Mouse (Mus musculus): ENCODE data around the gene Scarf1.
A peak's percentile ranks its signal among the peaks of the same experiment; 100 is the strongest.

The Scarf1 gene

DNA sequence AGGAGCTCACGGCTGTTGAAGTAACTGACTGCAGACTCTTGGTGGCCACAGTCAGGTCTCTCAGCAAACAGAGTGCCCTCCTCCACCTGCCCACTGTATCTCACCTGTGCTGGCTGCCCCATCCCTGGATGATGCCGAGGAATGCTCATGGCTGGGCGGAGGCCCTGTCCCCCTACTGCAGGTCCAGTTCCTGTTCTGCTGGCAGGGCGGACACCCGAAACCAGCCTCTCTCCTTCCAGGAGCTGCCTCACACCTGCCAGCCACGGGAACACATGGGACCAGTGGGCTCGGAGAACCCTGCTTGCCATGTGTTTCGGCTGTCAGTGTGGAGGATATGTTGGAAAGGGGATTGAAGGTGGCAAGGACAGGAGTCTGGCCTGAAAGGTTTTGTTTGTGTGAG is 26.9 kb downstream of the Scarf1 start:
- no peak for TF ChIP-seq GATA4 (IDR thresholded peaks at IDR 0.05; ENCODE audit: insufficient replicate concordance, low read length)

DNA sequence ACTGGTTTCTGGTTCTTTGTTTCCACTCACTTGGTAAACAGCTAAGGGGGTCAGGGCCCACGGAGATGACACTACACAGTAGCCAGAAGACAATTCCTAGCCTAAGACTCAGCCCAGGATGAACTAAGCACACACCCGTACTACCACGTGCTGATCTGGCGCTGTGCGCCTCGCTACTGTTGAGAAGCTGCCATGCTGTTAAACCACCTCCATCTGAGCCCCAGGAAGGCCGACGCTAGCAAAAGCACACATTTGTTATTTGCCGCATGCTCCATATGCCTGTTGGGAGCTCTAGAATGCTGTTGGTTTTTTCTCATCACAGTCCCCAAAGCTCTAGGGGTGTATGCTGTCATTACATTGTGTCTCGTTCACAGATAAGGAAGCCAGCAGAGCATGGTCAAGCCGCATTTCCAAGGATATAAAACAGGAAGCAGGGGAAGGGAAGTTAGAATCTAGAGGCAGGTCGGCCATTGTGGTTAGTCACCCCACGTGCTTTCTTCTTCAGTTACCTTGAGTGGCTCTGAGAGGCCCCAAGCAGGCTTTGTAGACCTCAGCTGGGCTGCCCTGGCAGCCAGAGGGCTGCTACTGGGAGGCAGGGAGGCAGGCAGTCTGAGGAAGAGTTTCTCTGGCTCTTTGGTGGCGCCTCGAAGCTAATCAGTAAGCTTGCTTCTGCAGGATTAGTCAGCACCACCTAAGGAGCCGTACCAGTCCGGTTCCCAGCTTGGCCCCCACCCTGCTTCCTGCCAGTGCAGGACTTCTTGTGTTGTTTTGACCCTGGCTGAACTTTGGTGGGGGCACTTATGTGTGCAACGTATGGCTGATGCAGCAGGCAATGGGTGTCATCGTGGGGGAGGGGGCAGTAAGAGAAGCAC is 27.6 kb downstream of the Scarf1 start:
- peak; percentile 72; the same call in 1 of the 2 replicates for TF ChIP-seq GATA4 (IDR thresholded peaks at IDR 0.05; ENCODE audit: insufficient replicate concordance, low read length)

DNA sequence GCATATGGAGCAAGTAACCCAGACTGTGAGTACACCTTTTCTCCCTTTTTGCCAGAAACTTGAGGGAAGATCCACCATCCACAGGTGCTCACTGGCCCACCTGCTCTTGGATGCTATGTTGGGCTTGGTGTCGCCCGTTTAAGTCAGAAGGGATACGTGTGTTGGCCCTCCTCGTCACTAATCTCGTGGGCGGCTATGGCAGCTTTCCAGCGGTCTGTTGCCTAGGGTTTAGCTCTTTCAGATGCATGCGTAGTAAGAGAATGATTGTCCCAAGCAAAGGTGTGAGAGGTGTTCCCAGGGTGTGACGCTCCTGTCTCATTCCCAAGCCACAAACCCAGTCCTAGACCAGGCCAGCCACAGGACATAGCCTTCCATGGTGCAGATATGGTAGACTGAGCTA is 31.4 kb downstream of the Scarf1 start:
- TF ChIP-seq GATA4 (IDR thresholded peaks at IDR 0.05; ENCODE audit: insufficient replicate concordance, low read length) = no peak

DNA sequence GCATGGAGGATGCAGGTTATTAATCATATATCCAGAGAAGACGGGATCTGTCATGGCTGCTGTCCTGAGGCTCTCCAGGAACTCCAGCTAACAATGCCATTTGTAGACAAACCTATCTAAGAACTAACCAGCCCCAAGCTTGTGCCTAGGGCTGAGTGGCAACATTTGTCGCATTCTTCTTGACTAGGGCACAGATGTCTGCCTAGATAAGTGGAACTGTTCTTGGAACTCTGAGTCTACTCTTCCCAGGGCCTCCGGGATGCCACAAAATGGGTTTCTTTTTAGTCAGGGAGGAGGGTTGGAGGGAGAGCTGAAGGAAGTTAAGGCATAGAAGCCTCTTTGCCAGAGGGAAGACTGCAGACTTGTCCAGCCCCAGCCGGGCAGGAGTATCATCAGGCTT is 32.7 kb downstream of the Scarf1 start:
- TF ChIP-seq GATA4 (IDR thresholded peaks at IDR 0.05; ENCODE audit: insufficient replicate concordance, low read length) = no peak

DNA sequence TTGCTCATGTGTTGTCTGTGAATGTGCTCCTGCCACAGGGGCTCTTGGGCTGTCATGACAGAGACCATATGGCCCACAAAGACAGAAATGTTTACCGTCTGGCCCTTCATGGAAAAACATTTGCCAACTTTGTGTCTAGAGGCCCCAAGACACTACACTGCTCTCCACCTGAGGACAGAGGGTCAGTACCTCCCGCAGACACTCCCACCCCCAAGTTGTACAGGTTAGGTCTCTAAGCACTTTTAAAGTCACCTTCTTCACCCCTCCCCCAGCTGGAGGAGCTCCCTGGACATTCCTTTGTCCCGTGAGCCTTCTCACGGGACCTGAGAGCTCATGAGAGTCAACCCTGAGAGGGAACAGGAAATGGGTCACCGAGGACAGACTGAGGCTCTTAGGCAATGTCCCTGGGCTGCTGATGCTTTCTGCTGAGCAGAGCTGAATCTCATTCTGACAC is 36.3 kb downstream of the Scarf1 start:
- TF ChIP-seq GATA4 (IDR thresholded peaks at IDR 0.05; ENCODE audit: insufficient replicate concordance, low read length) = no peak

DNA sequence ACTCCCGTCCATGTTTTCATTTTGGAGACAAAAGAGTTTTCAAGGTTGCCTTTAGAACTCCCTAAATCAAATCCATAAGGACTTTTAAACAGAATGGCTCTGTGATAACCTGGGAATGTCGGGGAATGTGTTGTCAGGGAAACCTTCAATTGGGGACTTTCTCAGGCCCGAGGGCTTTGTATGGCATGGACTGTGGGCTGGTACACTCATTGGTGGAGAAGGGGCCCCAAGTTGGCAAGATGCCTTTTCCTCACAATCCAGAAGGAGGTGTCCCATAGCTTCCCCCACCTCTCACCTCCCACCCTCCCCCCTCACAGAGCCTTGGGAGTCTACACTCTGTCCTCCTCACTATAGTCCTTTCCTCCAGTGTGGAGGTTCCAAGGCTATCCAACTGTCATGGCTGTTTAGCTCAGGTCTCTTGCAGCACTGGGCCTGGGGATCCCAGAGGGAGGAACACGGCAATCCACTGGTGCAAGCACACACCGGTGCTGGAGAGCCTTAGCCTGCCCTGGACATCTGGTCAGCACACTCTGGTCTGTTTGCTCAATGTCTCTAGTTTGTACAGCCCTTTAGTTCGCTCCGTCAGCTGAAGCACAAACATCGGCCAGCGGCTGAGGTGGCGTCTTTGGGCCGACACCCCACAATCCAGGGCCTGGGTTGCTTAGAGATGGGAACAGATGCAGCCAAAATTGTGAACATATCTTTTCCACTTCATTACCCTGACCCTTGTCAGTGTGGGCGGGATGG is 37.0 kb downstream of the Scarf1 start:
- no peak for TF ChIP-seq GATA4 (IDR thresholded peaks at IDR 0.05; ENCODE audit: insufficient replicate concordance, low read length)

DNA sequence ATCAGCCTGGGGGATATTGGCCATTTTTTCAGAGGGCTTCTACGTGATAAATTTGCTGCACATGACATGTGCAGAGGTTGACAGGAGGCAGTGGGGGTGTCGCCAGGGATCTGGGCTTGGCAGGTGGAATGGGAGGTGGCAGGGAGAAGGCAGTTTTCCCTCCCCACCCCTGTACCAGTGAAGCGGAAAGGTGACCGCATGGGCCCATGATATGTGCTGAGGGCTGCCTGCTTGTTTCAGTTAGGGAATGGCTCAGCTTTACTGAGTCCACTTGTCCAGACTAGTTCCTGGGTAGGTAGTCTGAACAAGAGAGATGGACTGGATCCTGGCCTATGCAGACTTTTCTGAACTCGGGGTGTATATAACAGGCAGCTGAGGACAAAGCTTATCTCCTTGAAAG is 38.0 kb downstream of the Scarf1 start:
- TF ChIP-seq GATA4 (IDR thresholded peaks at IDR 0.05; ENCODE audit: insufficient replicate concordance, low read length) = no peak

DNA sequence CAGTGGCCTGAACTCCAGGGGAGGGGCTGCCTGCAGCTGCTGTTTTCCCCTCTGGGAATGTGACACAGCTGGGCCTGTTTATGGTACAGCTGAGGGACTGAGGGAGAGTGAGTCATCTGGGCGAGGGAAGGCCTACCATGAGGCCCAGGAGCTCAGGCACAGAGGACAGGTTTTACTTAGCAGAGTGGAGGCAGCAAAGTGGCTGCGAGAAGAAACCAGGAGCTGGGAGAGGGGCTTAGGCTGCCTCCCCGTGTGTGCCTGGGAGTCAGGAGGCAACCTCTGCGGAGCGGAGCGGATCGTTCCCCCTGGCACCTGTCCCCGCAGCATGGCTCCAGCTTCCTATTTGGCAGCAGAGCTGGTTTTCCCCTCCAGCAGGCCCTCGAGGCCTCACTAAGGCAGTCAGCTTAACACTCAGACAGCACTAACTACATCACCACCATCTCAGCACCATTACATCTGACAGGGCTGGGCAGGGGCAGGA is 38.7 kb downstream of the Scarf1 start:
- no peak for TF ChIP-seq GATA4 (IDR thresholded peaks at IDR 0.05; ENCODE audit: insufficient replicate concordance, low read length)

DNA sequence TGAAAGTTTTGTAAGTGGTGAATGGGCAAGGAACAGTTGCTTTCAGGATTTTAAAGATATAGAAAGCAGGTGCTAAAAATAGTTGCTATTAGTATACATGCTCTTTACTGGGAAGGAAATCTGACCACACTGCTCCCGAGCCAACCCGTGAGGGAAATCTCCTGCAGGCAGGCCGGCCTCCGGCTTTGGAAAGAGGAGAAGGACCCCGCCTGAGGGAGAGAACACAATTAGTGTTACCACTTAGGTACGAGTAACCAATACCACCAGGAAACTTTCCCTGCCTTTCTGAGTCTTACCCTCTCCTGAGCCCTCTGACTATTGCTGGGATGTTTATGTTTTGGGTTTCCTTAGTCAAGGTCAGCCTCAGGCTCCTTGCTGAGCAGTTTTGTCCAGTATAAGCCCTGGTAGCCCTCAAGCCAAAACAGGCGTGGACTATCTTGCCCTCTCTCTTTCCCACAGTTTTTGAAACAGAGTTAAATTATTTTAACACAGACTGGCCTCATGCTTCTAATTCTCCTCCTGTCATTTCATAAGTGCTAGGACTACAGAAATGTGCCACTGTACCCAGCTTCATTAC is 39.7 kb downstream of the Scarf1 start:
- no peak for TF ChIP-seq GATA4 (IDR thresholded peaks at IDR 0.05; ENCODE audit: insufficient replicate concordance, low read length)

DNA sequence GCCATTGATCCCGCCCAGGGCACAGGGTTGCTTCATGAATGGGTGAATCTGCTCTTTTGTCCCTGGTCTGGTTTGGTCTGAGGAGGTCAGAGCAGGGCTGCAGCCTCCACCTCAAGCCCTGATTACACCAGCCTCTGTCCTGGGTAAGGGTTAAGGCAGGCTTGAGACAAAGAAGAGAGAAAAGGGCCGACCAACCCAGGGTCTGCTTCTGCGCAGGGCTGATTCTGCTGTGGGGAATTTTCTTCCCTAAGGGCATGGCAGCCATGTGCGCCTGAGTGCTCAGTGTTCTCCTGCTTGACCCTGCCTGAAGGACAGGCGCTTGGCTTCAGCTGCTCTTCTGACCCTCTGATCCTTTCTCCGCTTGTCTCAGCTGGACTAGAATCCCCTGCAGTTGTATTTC is 43.8 kb downstream of the Scarf1 start:
- no peak for TF ChIP-seq GATA4 (IDR thresholded peaks at IDR 0.05; ENCODE audit: insufficient replicate concordance, low read length)

DNA sequence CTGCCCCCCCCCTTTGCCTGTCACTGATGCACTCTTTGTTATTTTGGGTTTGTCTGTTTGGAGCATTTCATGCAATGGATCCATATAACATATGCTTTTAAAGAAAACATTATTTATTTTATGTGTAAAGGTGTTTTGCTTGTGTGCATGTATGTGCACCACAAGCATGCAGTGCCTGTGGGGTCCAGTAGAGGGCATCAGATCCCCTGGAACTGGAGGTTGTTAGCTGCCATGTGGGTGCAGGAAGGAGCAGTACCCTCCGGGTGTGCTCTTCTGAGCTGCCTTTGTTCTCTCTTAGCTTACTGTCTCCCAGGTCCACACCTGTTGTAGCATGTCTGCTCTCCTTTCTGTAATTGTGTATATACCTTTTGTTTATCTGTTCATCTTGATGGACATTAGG is 44.8 kb downstream of the Scarf1 start:
- TF ChIP-seq GATA4 (IDR thresholded peaks at IDR 0.05; ENCODE audit: insufficient replicate concordance, low read length) = no peak

DNA sequence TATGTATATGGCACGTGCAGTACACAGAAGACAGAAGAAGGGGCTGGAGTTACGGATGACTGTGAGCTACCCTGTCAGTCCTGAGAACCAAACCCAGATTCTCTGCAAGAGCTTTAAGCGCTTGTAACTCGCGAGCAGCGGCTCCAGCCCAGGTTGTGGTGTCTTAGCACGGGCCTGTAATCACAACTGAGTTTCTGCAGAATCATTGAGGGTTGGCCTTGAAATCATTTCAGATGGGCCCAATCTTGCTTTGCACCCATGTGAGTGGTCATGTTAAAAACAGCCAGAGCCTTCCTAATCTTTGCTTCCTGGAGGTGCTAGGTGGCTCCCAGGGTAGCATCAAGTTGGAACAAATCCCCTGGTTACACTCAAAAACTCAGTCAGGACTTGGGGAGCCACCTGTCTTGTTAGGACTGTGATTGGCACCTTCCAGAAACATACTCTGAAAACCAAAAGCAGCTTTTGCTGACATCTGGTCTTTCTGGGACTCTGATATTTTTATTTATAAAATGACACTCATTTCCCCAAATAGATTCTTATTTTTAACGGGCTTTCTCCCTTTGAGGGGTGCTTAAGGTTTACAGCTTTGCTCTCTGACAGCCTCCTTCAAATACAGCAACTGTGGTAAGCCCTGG is 46.6 kb downstream of the Scarf1 start:
- TF ChIP-seq GATA4 (IDR thresholded peaks at IDR 0.05; ENCODE audit: insufficient replicate concordance, low read length) = no peak

DNA sequence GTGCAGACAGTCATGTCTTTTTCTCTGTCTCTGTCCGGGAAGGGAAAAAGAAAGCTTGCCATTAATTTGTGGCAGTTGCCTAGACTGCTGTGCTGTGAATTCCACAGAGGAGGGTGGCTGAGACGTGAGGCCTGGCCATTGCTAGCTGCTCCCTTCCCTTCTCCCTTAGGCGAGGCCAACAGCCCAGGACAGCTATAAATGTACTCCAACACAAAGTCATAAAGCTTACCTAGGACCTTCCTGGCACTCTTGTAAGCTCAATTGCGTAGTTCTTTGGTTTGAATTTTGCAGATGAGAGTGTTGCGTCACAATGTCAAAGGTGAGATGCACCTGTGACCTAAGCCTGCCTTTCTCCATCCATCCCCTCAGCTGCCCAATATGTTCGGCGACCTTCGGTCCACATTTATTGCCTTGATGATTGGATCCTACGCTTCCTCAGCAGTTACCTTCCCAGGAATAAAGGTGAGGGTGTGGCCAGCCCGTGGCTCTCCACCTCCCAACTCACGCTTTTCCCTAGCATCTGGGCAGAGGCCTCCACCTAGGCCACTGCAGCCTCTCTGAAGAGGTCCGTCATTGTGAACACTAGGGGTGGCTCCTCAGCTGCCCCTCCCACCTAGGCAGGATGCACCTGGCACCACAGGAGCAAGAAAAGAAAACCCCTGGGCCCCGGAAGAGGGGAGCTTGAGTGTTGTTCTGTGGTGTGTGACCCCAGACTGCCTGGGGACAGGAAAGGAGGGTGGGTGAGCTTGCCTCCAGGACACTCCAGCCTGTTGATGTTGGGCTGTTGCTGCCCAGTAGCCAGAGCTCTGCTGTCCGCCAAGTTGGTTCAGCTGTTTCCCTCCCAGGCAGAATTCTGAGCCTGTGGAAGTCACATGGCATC is 47.4 kb downstream of the Scarf1 start:
- no peak for TF ChIP-seq GATA4 (IDR thresholded peaks at IDR 0.05; ENCODE audit: insufficient replicate concordance, low read length)

DNA sequence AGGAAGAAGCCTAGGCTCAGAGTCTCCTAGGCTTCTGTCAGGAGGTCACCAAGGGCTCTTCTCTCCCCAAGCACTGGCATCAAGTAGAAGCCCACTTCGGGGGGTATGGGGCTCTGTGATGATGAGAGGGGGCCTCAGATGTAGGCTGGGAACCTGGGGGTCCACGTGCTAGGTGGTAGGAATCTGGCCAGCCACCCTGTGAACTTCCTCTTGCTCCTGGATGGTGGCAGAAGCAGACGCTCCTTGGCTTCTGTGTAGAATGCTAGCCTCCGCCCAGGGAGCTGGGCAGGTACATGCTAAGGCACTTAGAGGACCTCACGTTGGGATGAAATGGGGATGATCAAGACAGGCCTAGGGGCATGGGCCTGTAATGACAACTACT is 48.1 kb downstream of the Scarf1 start:
- TF ChIP-seq GATA4 (IDR thresholded peaks at IDR 0.05; ENCODE audit: insufficient replicate concordance, low read length) = no peak

All from liver, adult (tissue).